Mouse (Mus musculus): Measurements from ENCODE around the gene Btrc. TPM values are rescaled to one million over a fixed set of nuclear protein-coding genes. Genes with fewer than 3 reads are reported as not detected.
A peak's percentile ranks its signal among the peaks of the same experiment; 100 is the strongest.

The Btrc gene
- total and polyA plus RNA-seq, 3 experiments = 11.0 to 20.7 (median 14.0) TPM

GRCm38 (mm10) chr19:45554136-45554535 lies 190.6 kb downstream of the Btrc start:
- H3K27ac ChIP-seq (ENCODE audit: insufficient read depth, low read depth) = no peak overlapping the region
- dilution Hi-C loops (cut with MboI; ENCODE audit: extremely low pct_ligation_motif_present, extremely low pct_unique_long_range_greater_than_20kb, low sequenced_read_pairs) = no loop called here
- no peaks in the 10 kb centered on the region for H3K27me3 ChIP-seq (replicated peaks)
- H3K4me3 ChIP-seq (replicated peaks in 1 of 3; ENCODE audit: low read depth in 2 of 3, low read length in 2 of 3, poor library complexity in 1 of 3) = no peak overlapping the region
- no peak overlapping the region for H3K9ac ChIP-seq (ENCODE audit: insufficient read depth, low read depth)
- in situ Hi-C loops (cut with MboI; ENCODE audit: low pct_ligation_motif_present, low pct_unique_long_range_greater_than_20kb, low sequenced_read_pairs) = loop anchor here (25.0 kb wide), 1 partner anchor 458 kb away; the partner anchor contains the start of gene Hps6
- no peaks in the 10 kb centered on the region for H3K79me2 ChIP-seq (replicated peaks; ENCODE audit: control insufficient read depth, extremely low read depth, insufficient read depth, poor library complexity, severe bottlenecking)
- no peak for TF ChIP-seq USF2 (conservative IDR thresholded peaks at IDR 0.05; ENCODE audit: low read depth, low read length)
- no peak for TF ChIP-seq ZKSCAN1 (IDR thresholded peaks at IDR 0.05; ENCODE audit: borderline replicate concordance, low read depth, low read length)
- TF ChIP-seq TBP (conservative IDR thresholded peaks at IDR 0.05; ENCODE audit: low read depth, low read length) = no peak
- TF ChIP-seq JUN (IDR thresholded peaks at IDR 0.05; ENCODE audit: insufficient read depth, low read depth, low read length) = no peak
- no peak for TF ChIP-seq MAX (IDR thresholded peaks at IDR 0.05; ENCODE audit: low read length)
- TF ChIP-seq MYC (IDR thresholded peaks at IDR 0.05; ENCODE audit: low read depth, low read length) = no peak
- no peak for TF ChIP-seq JUND (conservative IDR thresholded peaks at IDR 0.05; ENCODE audit: low read depth, low read length)
- no peak for TF ChIP-seq NRF1 (IDR thresholded peaks at IDR 0.05; ENCODE audit: low read depth, low read length)
- TF ChIP-seq BHLHE40 (IDR thresholded peaks at IDR 0.05; ENCODE audit: low read depth, low read length) = no peak
- no peak for TF ChIP-seq USF1 (IDR thresholded peaks at IDR 0.05; ENCODE audit: low read depth, low read length)
- no peaks in the 10 kb centered on the region for H3K9me3 ChIP-seq (replicated peaks; ENCODE audit: low read length)
- peaks cover 54 to 69% of the 10 kb centered on the region in 2 experiments for H3K36me3 ChIP-seq (replicated peaks in 1 of 2; ENCODE audit: control insufficient read depth in 1 of 2, insufficient read depth in 1 of 2, low read length in 1 of 2)
- no peak overlapping the region for H3K4me2 ChIP-seq (ENCODE audit: insufficient read depth, low read depth, poor library complexity, severe bottlenecking)
- H3K4me1 ChIP-seq (ENCODE audit: control insufficient read depth in 1 of 2, insufficient read depth in 2 of 2) = peaks cover 3 to 23% of the 10 kb centered on the region in 2 experiments; a peak in 3 of 4 replicates
- DNase-seq (ENCODE audit: extremely low read depth) = no peak

GRCm38 (mm10) chr19:45560153-45560890 lies 196.8 kb downstream of the Btrc start, which contains the start of the genes Poll and Gm17018:
TSS of gene Poll (minus strand) at chr19:45560531.
TSS of gene Gm17018 (plus strand) at chr19:45560615.
- in situ Hi-C loops (cut with MboI; ENCODE audit: low pct_ligation_motif_present, low pct_unique_long_range_greater_than_20kb, low sequenced_read_pairs) = loop anchor here (25.0 kb wide), 1 partner anchor 452 kb away; the partner anchor contains the start of gene Hps6
- TF ChIP-seq BHLHE40 (IDR thresholded peaks at IDR 0.05; ENCODE audit: low read depth, low read length) (no peak), RAD21 (IDR thresholded peaks at IDR 0.05; ENCODE audit: low read depth, low read length) (no peak), EP300 (IDR thresholded peaks at IDR 0.05; ENCODE audit: low read length) (no peak), ELF1 (IDR thresholded peaks at IDR 0.05; ENCODE audit: low read depth, low read length) (peak; percentile 78), JUND (conservative IDR thresholded peaks at IDR 0.05; ENCODE audit: low read depth, low read length) (no peak), CHD1 (IDR thresholded peaks at IDR 0.05; ENCODE audit: low read depth, low read length) (no peak), HCFC1 (IDR thresholded peaks at IDR 0.05; ENCODE audit: low read depth, low read length) (peak; percentile 93), MAZ (IDR thresholded peaks at IDR 0.05; ENCODE audit: low read depth, low read length) (no peak), TCF12 (IDR thresholded peaks at IDR 0.05; ENCODE audit: low read depth, low read length) (peak; percentile 20), MXI1 (IDR thresholded peaks at IDR 0.05; ENCODE audit: low read depth, low read length) (peak; percentile 92), TBP (conservative IDR thresholded peaks at IDR 0.05; ENCODE audit: low read depth, low read length) (peak; percentile 73; the same call in 1 of the 2 replicates), MAX (IDR thresholded peaks at IDR 0.05; ENCODE audit: low read length) (no peak), ZNF384 (IDR thresholded peaks at IDR 0.05; ENCODE audit: low read depth, low read length) (peak; percentile 100), CTCF (conservative IDR thresholded peaks at IDR 0.05 in 1 of 2, IDR thresholded peaks at IDR 0.05 in 1 of 2; ENCODE audit: low read depth in 2 of 2, low read length in 2 of 2) (no peak), KAT2A (IDR thresholded peaks at IDR 0.05; ENCODE audit: insufficient replicate concordance, low read length) (peak; percentile 84; the same call in 1 of the 2 replicates), NELFE (IDR thresholded peaks at IDR 0.05; ENCODE audit: low read depth, low read length) (peak; percentile 47; the same call in 1 of the 2 replicates), ZMIZ1 (IDR thresholded peaks at IDR 0.05; ENCODE audit: low read depth, low read length) (no peak), USF1 (IDR thresholded peaks at IDR 0.05; ENCODE audit: low read depth, low read length) (no peak), JUN (IDR thresholded peaks at IDR 0.05; ENCODE audit: insufficient read depth, low read depth, low read length) (no peak), MYC (IDR thresholded peaks at IDR 0.05; ENCODE audit: low read depth, low read length) (peak; percentile 31; the same call in 1 of the 2 replicates), CHD2 (IDR thresholded peaks at IDR 0.05; ENCODE audit: low read length) (peak; percentile 96), UBTF (IDR thresholded peaks at IDR 0.05; ENCODE audit: low read depth, low read length) (peak; percentile 38; the same call in 1 of the 2 replicates), SIN3A (IDR thresholded peaks at IDR 0.05; ENCODE audit: low read length) (peak; percentile 98), IRF4 (IDR thresholded peaks at IDR 0.05; ENCODE audit: low read depth, low read length) (0 out of 2 replicates have a peak, but pooled peaks have one; percentile 43), E2F4 (IDR thresholded peaks at IDR 0.05; ENCODE audit: insufficient replicate concordance, low read depth, low read length) (no peak), POLR2A (IDR thresholded peaks at IDR 0.05; ENCODE audit: low read depth, low read length) (peak; percentile 79)
- peak within 1 kb of the TSS; percentile 42; the same call in 1 of the 2 replicates for H3K27ac ChIP-seq (ENCODE audit: insufficient read depth, low read depth)

More at GRCm38 (mm10) chr19:45560153-45560890, 196.8 kb downstream of the Btrc start, which contains the start of the genes Poll and Gm17018:
- no peaks in the 10 kb centered on the region; the same call in 1 of the 2 replicates for H3K79me2 ChIP-seq (replicated peaks; ENCODE audit: control insufficient read depth, extremely low read depth, insufficient read depth, poor library complexity, severe bottlenecking)
- H3K4me1 ChIP-seq (ENCODE audit: control insufficient read depth in 1 of 2, insufficient read depth in 2 of 2) = peaks cover 5 to 23% of the 10 kb centered on the region in 2 experiments
- peaks cover 26 to 58% of the 10 kb centered on the region in 2 experiments for H3K36me3 ChIP-seq (replicated peaks in 1 of 2; ENCODE audit: control insufficient read depth in 1 of 2, insufficient read depth in 1 of 2, low read length in 1 of 2)
- peak; percentile 83 for DNase-seq (ENCODE audit: extremely low read depth)
- H3K4me2 ChIP-seq (ENCODE audit: insufficient read depth, low read depth, poor library complexity, severe bottlenecking) = peak within 1 kb of the TSS; percentile 92
- no peaks in the 10 kb centered on the region for H3K27me3 ChIP-seq (replicated peaks)
- H3K9ac ChIP-seq (ENCODE audit: insufficient read depth, low read depth) = peak within 1 kb of the TSS; percentile 62
- no peaks in the 10 kb centered on the region for H3K9me3 ChIP-seq (replicated peaks; ENCODE audit: low read length)
- peak within 1 kb of the TSS; percentile 89 to 95 (median 93) for H3K4me3 ChIP-seq (replicated peaks in 1 of 3; ENCODE audit: low read depth in 2 of 3, low read length in 2 of 3, poor library complexity in 1 of 3)
- dilution Hi-C loops (cut with MboI; ENCODE audit: extremely low pct_ligation_motif_present, extremely low pct_unique_long_range_greater_than_20kb, low sequenced_read_pairs) = no loop called here

All from CH12.LX (cell line).